Mouse (Mus musculus) left cerebral cortex, adult 2 months (tissue): ENCODE data around the gene Slc30a2. TPM values are rescaled to one million over a fixed set of nuclear protein-coding genes. Genes with fewer than 3 reads are reported as not detected.
A peak's percentile ranks its signal among the peaks of the same experiment; 100 is the strongest.

Experiments
- DNase-seq, 2 experiments: peaks; one replicate each; pipeline ENCODE4 v3.0.0; 2021 to 2022; ENCODE audit warnings: low spot score in 2 of 2, mixed read lengths in 1 of 2; ENCODE audit errors: extremely low spot score in 1 of 2
- H3K27ac ChIP-seq: fragments of 200-600 bp; 2 replicates; pipeline ENCODE4 v1.8.1; 2022
- H3K4me3 ChIP-seq: fragments of 200-600 bp; 2 replicates; pipeline ENCODE4 v1.8.1; 2022
- CTCF ChIP-seq: fragments of 200-600 bp; IDR thresholded peaks from 2 replicates; pipeline ENCODE4 v1.8.1; 2022; ENCODE audit warnings: antibody characterized with exemption, mild to moderate bottlenecking, moderate library complexity
- intact Hi-C: fragments of 180-260 bp; cut with DNase I; formaldehyde crosslinking; loops from one replicate; pipeline ENCODE4 v1.15.1; 2025
- total RNA-seq, 2 experiments: library from RNA; stranded (reverse); gene quantifications; 2 replicates each; pipeline ENCODE4 v1.2.3; 2021

Slc30a2 gene
- total RNA-seq, 2 experiments from 2014 or later = not detected

DNA sequence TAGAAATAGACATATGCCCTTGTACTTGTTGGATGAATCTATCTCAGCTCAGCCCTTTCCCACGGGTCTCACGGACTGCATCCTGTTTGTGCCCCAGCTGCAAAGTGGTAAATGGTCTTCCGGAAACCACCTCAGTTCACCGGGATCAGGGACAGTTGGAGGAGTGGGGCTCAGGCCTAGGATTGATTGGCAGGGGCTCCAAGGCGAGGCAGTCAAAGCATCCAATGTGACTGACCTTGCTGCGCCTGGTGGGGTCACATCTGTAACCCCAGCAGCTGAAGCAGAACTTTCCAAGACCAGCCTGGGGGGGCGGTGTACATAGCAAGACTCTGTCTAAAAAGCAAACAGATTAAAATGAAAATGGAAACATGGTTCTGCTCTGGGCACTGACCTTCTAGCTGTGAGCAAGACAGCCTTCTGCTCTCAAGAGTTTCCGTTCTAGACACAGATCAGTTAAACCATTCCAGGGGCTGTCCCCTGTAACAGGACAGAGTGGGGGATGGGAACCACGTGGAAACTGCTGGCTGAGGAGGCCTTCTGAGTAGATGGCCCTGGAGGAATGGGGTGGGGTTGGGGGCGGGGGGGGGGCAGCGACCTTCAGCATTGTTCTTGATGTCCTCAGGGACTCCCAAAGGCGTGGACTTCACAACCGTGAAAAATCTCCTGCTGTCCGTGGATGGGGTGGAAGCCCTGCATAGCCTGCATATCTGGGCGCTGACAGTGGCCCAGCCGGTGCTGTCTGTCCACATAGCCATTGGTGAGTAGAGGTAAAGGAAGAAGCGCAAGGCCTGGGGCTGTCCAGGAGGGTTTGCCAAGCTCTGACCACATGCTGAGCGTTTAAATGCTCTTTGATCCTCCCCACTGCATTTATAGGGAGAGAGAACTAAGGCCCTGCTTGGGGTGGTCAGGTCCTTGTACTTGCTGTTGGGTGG, 8.6 kb downstream of the Slc30a2 start:
- Histone ChIP-seq H3K27ac (no peak overlapping the region), H3K4me3 (no peak overlapping the region)
- intact Hi-C loops = no loop called here
- DNase-seq = no peak
- no peak for TF ChIP-seq CTCF

DNA sequence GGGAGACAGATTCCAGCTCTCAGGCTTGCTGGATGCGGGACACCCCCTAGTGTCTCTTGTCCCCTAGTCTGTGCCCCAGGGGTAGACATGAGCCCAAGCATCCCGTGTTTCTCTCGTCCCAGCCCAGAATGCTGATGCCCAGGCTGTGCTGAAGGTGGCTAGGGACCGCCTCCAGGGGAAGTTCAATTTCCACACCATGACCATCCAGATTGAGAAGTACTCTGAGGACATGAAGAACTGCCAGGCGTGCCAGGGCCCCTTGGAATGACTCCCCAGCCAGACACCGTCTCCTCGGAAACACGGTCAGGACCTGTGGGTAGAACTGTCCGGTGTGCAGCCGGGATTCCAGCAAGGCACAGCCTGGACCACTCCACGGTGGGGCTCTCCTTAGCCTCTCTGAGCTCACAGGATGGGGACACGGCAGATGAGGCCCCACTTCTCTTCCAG, 9.3 kb downstream of the Slc30a2 start:
- H3K4me3 ChIP-seq = no peak overlapping the region
- intact Hi-C loops = no loop called here
- H3K27ac ChIP-seq = no peak overlapping the region
- TF ChIP-seq CTCF = no peak
- no peak for DNase-seq

DNA sequence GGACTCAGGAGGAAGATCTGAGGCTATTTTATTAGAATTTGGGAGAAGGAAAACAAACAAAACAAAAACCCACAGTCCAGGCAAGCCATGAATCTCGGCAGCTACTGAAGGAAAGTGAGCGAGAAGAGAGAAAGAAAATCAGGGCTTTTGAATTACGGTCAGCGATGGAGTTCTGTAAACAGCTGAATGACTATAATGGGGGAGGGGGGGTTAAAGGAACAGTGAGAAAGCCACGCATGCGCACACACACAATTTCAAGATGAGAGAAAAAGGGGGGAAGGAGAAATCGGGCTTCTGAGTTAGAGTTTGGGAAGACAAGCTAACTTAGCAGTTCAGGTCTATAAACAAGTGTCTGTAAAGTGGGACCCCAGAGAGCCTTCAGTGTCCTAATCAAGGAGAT, 9.9 kb downstream of the Slc30a2 start:
- TF ChIP-seq CTCF = no peak
- no peak for DNase-seq
- H3K4me3 ChIP-seq = no peak overlapping the region
- H3K27ac ChIP-seq = no peak overlapping the region
- intact Hi-C loops = no loop called here

DNA sequence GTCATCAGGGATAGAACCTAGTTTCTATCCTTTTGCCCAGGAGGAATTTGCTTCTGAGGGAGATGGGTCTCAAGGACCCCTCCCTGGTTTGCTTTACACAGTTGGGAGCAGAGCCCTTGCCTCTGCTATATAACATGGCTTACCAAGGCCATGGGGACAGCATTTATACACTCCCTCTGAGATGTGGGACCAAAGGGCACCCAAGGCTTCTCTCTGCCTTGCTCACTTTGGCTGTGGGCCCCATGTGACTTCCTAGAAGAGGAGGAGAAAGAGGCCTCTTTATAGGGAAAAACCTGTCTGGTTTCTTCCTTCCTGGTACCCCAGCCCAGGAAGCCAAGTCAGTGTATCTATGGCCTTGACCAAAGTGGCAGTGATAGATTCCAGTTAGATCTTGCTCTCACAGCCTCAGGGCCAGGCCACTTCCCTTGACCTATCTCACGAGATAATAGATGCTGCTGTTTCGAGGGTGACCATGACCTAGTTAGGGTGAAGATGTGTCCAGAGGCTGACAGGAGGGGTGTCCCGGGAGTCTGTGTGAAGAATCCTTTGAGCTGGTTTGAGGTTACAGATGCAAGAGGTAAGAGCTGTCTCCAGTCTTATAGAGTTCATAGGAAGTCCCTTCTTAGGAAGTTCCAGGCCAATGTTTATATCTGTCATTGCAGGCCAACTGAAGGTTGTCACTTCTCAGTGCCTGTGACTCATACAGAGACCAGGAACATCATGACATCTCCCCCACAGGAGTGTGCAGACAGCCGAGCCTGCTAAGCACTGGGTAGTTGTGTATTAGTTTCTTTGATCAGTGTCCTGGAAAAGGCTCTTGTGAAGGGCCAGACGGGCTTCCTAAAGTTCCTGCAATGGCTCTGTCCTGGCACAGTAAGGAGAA, 10.8 kb downstream of the Slc30a2 start:
- DNase-seq = no peak
- H3K27ac ChIP-seq = no peak overlapping the region
- TF ChIP-seq CTCF = no peak
- no peak overlapping the region for H3K4me3 ChIP-seq
- intact Hi-C loops = no loop called here

DNA sequence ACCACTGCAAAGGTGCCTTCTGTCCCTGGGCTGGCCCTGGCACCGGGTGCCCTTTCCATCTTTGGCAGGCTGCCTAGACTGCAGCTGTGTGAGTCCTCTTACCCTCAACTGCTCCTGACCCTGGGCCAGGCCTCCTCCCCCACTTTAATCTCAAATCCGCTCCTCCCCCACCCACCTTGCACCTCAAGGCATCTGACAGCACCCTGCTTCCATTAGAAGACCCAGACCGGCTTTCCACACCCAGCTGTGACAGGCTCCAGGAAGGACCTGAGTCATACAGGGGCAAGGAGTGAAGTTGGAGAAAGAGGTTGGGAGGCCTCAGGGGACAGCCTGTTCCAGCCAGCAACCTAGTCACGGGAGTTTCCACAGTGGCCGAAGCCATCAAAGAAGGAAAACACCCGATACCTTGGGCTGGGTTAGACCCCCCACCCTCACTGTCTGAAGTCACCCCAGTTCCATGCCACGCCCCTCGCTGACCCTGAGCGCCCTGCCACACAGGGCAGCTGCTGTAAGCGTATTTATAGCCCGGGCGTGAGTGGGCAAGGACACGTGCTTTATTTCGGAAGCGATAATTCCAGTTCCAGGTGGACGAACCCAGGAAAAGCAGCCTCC, 13.0 kb downstream of the Slc30a2 start:
- DNase-seq = no peak
- Histone ChIP-seq H3K27ac (no peak overlapping the region), H3K4me3 (no peak overlapping the region)
- intact Hi-C loops = loop anchor here (2.0 to 5.0 kb wide), 2 partner anchors 69 to 107 kb away; partner anchors contain the start of gene Pdik1l
- TF ChIP-seq CTCF = no peak

DNA sequence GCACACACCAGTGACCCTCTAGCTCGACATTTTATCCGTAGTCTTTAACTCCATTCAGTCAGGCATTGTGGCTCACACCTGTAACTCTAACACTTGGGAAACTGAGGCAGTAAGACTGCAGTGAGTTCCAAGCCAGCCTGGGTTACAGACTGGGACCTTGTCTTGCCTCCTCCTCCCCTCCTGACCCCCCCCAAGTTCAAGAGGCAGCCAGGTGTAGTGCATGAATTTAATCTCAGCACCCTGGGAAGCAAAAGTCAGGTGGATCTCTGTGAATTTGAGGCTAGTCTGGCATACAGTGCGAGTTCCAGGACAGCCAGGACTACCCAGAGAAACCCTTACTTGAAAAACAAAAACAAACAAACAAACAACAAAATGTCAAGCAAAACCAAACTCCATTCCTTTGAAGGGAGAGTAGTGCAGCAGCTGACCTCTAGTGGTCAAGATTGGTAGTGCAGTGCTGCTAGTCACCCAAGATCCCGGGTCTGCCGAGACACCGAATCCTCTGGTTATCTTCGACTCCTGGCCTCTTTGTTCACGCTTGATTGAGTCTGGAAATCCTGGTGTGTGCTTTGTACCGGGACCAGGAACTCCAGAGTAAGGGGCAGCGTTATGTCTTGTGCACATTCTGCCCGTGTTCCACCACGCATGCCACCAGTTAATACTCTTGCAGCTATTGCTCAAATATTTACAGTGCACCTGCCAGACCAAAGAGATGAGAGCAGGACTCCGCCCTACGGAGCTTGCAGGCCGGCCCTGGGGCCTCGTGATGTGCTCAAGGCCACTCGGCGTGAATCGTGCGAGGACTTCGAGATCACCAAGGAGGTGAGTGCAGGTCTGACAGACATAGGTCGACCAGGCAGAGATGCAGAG, 13.8 kb downstream of the Slc30a2 start:
- intact Hi-C loops = loop anchor here (2.0 to 5.0 kb wide), 2 partner anchors 70 to 108 kb away; partner anchors contain the start of gene Pdik1l
- peak; percentile 70 to 84 for DNase-seq
- Histone ChIP-seq H3K27ac (no peak overlapping the region), H3K4me3 (no peak overlapping the region)
- TF ChIP-seq CTCF = peak; percentile 100

DNA sequence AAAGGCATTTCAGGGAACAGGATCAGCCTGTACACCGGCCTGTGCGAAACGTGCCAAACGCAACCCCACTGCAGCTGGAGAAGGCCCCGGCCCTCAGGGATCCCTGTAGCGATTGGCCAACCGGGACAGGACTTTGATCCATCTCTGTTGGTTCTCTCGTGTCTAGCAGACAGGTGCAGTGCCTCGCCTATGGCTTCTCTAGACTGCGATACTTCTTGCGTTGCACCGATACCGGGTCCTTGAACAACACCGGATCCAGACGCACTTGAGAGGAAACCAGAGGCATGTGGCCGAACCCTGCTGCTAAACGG, 14.4 kb downstream of the Slc30a2 start:
- no peak overlapping the region for H3K4me3 ChIP-seq
- intact Hi-C loops = loop anchor here (2.0 to 5.0 kb wide), 2 partner anchors 70 to 109 kb away; partner anchors contain the start of gene Pdik1l
- no peak for DNase-seq
- no peak for TF ChIP-seq CTCF
- no peak overlapping the region for H3K27ac ChIP-seq

DNA sequence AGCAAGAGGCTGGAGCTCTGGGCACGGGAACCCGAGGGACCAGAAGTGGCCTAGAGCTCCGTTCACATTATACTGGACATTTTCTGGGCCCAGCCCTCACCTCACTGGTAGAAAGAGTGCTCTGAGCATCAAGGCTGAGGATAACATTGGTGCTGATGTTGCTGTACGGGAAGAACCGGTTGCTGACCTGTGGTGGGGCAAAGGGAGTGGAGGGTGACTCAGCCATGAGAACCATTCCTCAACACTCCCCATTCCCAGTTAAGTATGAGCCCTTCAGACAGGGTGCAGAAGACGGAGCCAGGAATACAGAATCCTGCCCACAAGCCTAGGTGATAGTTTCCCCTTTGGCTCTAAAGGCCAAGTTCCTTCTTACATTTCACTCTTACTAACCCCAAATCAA, 16.7 kb downstream of the Slc30a2 start:
- H3K27ac ChIP-seq = no peak overlapping the region
- no peak for TF ChIP-seq CTCF
- intact Hi-C loops = loop anchor here (5.0 kb wide), 1 partner anchor 72 kb away; the partner anchor contains the start of gene Pdik1l

DNA sequence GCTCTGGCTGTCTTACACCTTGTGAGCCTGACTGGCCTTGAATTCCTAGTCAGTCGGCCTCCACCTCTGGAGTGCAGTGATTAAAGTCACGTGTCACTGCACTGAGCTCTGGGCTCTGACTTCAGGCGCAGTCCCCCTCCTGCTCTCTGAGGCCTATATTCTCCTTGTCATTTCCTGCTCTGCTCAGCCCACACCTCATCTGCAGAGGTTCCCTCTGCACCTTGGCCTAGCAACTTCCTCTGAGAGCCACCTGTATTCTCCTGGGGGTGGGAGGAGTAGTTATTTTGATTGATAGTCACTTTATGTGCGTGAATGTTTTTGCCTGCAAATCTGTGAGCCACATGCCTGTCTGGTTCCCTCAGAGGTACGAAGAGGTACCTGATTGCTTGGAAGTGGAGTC, 18.2 kb downstream of the Slc30a2 start:
- no peak for TF ChIP-seq CTCF
- DNase-seq = no peak
- intact Hi-C loops = no loop called here

More for the DNA sequence above, 16.7 kb downstream of the Slc30a2 start:
- no peak for DNase-seq
- H3K4me3 ChIP-seq = no peak overlapping the region

DNA sequence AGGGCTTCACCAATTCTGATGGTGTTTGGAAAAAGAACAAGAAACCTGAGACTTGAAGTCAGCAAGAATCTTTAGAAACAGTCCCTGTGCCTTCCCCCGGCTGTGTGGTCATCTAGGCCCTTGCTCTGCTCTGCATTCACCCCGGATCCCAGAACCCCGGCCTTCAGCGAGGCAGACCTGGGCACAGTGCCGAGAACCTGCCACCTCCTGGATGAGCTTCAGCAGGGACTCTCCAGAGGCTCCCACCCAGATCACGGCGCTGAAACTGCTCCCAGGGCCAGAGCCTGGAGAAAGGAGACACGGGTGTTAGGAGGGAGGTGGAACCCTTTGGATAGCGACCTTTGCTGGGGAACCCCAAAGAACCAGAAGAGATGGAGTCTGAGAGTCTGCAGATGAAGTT, 19.1 kb downstream of the Slc30a2 start:
- H3K27ac ChIP-seq = no peak overlapping the region
- DNase-seq = no peak
- TF ChIP-seq CTCF = no peak
- intact Hi-C loops = no loop called here
- H3K4me3 ChIP-seq = no peak overlapping the region

More for the DNA sequence above, 18.2 kb downstream of the Slc30a2 start:
- no peak overlapping the region for H3K27ac ChIP-seq
- H3K4me3 ChIP-seq = no peak overlapping the region

DNA sequence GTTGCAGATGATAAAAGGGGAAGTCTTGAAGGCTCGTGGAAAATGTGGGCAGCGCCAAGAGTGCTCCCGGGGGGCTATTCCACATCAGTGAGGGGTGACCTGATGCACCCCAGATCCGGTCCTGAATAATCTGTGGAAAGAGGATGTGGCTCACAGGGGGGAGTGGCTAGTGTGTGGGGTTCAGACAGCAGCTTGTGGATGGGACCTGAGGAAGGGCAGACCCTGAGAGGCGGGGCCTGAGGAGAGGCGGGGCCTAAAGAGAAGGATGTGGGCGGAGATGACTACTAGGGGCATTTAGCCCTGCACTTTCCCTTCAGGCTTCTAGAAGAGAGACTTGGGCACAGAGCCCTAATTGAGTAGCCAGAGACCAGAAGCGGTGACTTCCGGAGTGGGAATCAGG, 19.6 kb downstream of the Slc30a2 start:
- no peak overlapping the region for H3K27ac ChIP-seq

More for the DNA sequence above, 19.6 kb downstream of the Slc30a2 start:
- no peak for TF ChIP-seq CTCF
- intact Hi-C loops = no loop called here
- DNase-seq = no peak
- no peak overlapping the region for H3K4me3 ChIP-seq
